ENCODE assay signal across 26 mouse cellular contexts in the genomic region with DNA sequence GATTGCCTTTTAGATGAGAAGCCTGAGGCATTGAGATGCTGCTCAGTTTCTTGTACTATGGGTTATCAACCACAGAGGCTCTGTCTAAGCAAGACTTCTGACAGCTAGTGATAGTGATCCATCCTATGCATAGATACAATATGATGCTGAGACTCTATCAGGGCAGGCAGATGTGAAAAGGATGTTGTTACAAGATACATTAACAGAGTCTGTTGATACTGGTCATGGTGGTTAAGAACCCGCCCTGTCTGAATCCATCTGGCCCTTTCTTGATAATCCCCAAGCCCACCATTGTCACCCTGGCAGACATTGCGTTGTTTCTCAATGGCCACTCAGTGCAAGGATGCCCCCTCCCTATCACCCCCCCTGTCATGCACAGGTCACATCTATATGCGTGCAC.
DNase-seq lines count a peak whose midpoint lies in the region; ATAC-seq and TF ChIP-seq lines count a peak whose summit lies in the region.
"Had no signal": no experiment of that assay in that cellular context is flagged by ENCODE, and none has a peak within 500 bp of the region (broad histone marks: within the 10 kb centered on the region; RNA-seq: fewer than 3 reads in every experiment).

No protein-coding gene starts in this region.

- ATAC-seq in midbrain, postnatal 0 days (ENCODE audit: low FRiP score), result no peak
- ATAC-seq in liver, embryonic 13.5 days (ENCODE audit: low read depth), result peak; percentile 77
- ATAC-seq in megakaryocyte progenitor cell, adult 5-6 weeks (replicated peaks; ENCODE audit: poor library complexity), result peak; percentile 57

- no peak for TF ChIP-seq CTCF in midbrain, postnatal 0 days (IDR thresholded peaks at IDR 0.05)
- no peak for TF ChIP-seq CTCF in MEL (IDR thresholded peaks at IDR 0.05 in 2 of 3, conservative IDR thresholded peaks at IDR 0.05 in 1 of 3; ENCODE audit: control insufficient read depth in 1 of 3, insufficient read depth in 1 of 3, low read depth in 2 of 3, low read length in 3 of 3, poor library complexity in 1 of 3, severe bottlenecking in 1 of 3)

- no peak for TF ChIP-seq POLR2A in MEL (IDR thresholded peaks at IDR 0.05; ENCODE audit: control insufficient read depth in 1 of 2, insufficient read depth in 1 of 2, low read depth in 1 of 2, low read length in 2 of 2, poor library complexity in 1 of 2)

- H3K9me3 ChIP-seq in midbrain, embryonic 10.5 days (replicated peaks), result no peaks in the 10 kb centered on the region
- no peaks in the 10 kb centered on the region for H3K9me3 ChIP-seq in midbrain, postnatal 0 days (ENCODE audit: low read length)
- H3K9me3 ChIP-seq in MEL (replicated peaks; ENCODE audit: insufficient read depth, low read length), result no peaks in the 10 kb centered on the region
- no peaks in the 10 kb centered on the region for H3K9me3 ChIP-seq in liver, embryonic 13.5 days (replicated peaks)
- H3K9me3 ChIP-seq: heart, embryonic 12.5 days; hindbrain, embryonic 15.5 days; limb, embryonic 13.5 days; midbrain, embryonic 12.5 days had no signal

- H3K27ac ChIP-seq in midbrain, embryonic 10.5 days (replicated peaks), result 0 out of 2 replicates have a peak overlapping the region, but pooled peaks have one; percentile 57
- H3K27ac ChIP-seq in midbrain, postnatal 0 days (ENCODE audit: low read depth, low read length), result no peak overlapping the region
- H3K27ac ChIP-seq in MEL (ENCODE audit: control insufficient read depth, low read depth, low read length), result no peak overlapping the region
- H3K27ac ChIP-seq in liver, embryonic 13.5 days, result no peak overlapping the region
- H3K27ac ChIP-seq: gastrocnemius, adult 2 months; heart, adult 2 months; hindbrain, embryonic 15.5 days; kidney, postnatal 0 days; limb, embryonic 13.5 days; macrophage had no signal

- H3K4me2 ChIP-seq in midbrain, postnatal 0 days (ENCODE audit: low read depth, low read length, poor library complexity, severe bottlenecking), result no peak overlapping the region
- no peak overlapping the region for H3K4me2 ChIP-seq in liver, embryonic 13.5 days
- H3K4me2 ChIP-seq: heart, embryonic 12.5 days; hindbrain, embryonic 15.5 days; limb, embryonic 13.5 days; midbrain, embryonic 12.5 days had no signal

- H3K27me3 ChIP-seq in midbrain, embryonic 10.5 days (ENCODE audit: low read depth, poor library complexity, severe bottlenecking), result peaks cover 27% of the 10 kb centered on the region
- H3K27me3 ChIP-seq in midbrain, postnatal 0 days (ENCODE audit: insufficient read depth, low read length), result no peaks in the 10 kb centered on the region; the same call in none of the 2 replicates
- H3K27me3 ChIP-seq in MEL (ENCODE audit: control insufficient read depth in 1 of 2, insufficient read depth in 2 of 2, low read length in 2 of 2), result no peaks in the 10 kb centered on the region; a peak in 1 of 4 replicates
- H3K27me3 ChIP-seq in liver, embryonic 13.5 days, result no peaks in the 10 kb centered on the region
- H3K27me3 ChIP-seq: hindbrain, embryonic 15.5 days; limb, embryonic 13.5 days; midbrain, embryonic 12.5 days had no signal

- TF ChIP-seq EP300 in MEL (IDR thresholded peaks at IDR 0.05; ENCODE audit: low read depth in 1 of 2, low read length in 2 of 2), result peak in 1 of 2 experiments; percentile 22; a peak in 1 of 4 replicates

- TF ChIP-seq RAD21 in MEL (IDR thresholded peaks at IDR 0.05; ENCODE audit: low read depth, low read length), result no peak

- no peak overlapping the region for H3K4me3 ChIP-seq in midbrain, embryonic 10.5 days
- H3K4me3 ChIP-seq in midbrain, postnatal 0 days (ENCODE audit: low read depth, low read length), result no peak overlapping the region
- no peak overlapping the region for H3K4me3 ChIP-seq in MEL (ENCODE audit: control insufficient read depth in 1 of 2, insufficient read depth in 1 of 2, low read depth in 2 of 2, low read length in 2 of 2)
- H3K4me3 ChIP-seq in liver, embryonic 13.5 days (replicated peaks), result no peak overlapping the region
- H3K4me3 ChIP-seq: erythroblast, embryonic 14.5 days; gastrocnemius, adult 2 months; heart, adult 2 months; heart, embryonic 12.5 days; hindbrain, embryonic 15.5 days; limb, embryonic 13.5 days; midbrain, embryonic 12.5 days had no signal

- H3K4me1 ChIP-seq in midbrain, embryonic 10.5 days, result peaks cover 16% of the 10 kb centered on the region
- no peaks in the 10 kb centered on the region for H3K4me1 ChIP-seq in midbrain, postnatal 0 days (ENCODE audit: insufficient read depth, low read length)
- H3K4me1 ChIP-seq in MEL (ENCODE audit: control insufficient read depth in 1 of 2, insufficient read depth in 2 of 2, low read length in 2 of 2), result no peaks in the 10 kb centered on the region
- no peaks in the 10 kb centered on the region for H3K4me1 ChIP-seq in liver, embryonic 13.5 days (replicated peaks)

- no peak overlapping the region for H3K9ac ChIP-seq in midbrain, postnatal 0 days (replicated peaks; ENCODE audit: low read length, poor library complexity, severe bottlenecking)
- no peak overlapping the region for H3K9ac ChIP-seq in MEL (ENCODE audit: control insufficient read depth, low read depth, low read length, poor library complexity, severe bottlenecking)
- no peak overlapping the region for H3K9ac ChIP-seq in liver, embryonic 13.5 days
- H3K9ac ChIP-seq: heart, embryonic 12.5 days; hindbrain, embryonic 15.5 days; limb, embryonic 13.5 days; midbrain, embryonic 12.5 days had no signal

- H3K36me3 ChIP-seq in midbrain, embryonic 10.5 days, result no peaks in the 10 kb centered on the region
- H3K36me3 ChIP-seq in midbrain, postnatal 0 days (ENCODE audit: insufficient read depth, low read length), result no peaks in the 10 kb centered on the region
- no peaks in the 10 kb centered on the region for H3K36me3 ChIP-seq in MEL (ENCODE audit: control insufficient read depth in 1 of 2, insufficient read depth in 2 of 2, low read length in 2 of 2)
- no peaks in the 10 kb centered on the region for H3K36me3 ChIP-seq in liver, embryonic 13.5 days
- H3K36me3 ChIP-seq: heart, embryonic 12.5 days; hindbrain, embryonic 15.5 days; limb, embryonic 13.5 days; midbrain, embryonic 12.5 days had no signal

- WGBS in midbrain, embryonic 10.5 days, result 90% methylated on average over 3 of the region's 3 CpGs
- 81% methylated on average over 3 of the region's 3 CpGs for WGBS in midbrain, postnatal 0 days
- 51% methylated on average over 3 of the region's 3 CpGs for WGBS in liver, embryonic 13.5 days (ENCODE audit: insufficient replicate concordance)

- H3K79me2 ChIP-seq in MEL (ENCODE audit: control insufficient read depth, insufficient read depth, low read length, poor library complexity), result no peaks in the 10 kb centered on the region

- no peak for DNase-seq in midbrain, embryonic 10.5 days (ENCODE audit: low spot score)
- no peak for DNase-seq in midbrain, postnatal 0 days (ENCODE audit: low spot score)
- DNase-seq in MEL (ENCODE audit: low read depth, low spot score), result no peak
- DNase-seq in liver, embryonic 13.5 days, result no peak
- no peak for DNase-seq in urinary bladder, adult 2 months (ENCODE audit: low spot score)
- DNase-seq in kidney, adult 9 months, result no peak
- DNase-seq: adrenal gland, postnatal 14 days; cerebellum, adult 11-12 months; cerebellum, postnatal 10 days; gastrocnemius, adult 2 months; heart, adult 2 months; kidney, adult 2 months; kidney, postnatal 4 days; lung, adult 2 months; lung, postnatal 10 days; spleen, adult 18-20 months; thymus, adult 18-20 months; thymus, postnatal 4 days had no signal

TF ChIP-seq in MEL, 35 proteins besides CTCF, POLR2A, EP300 and RAD21:
- TF ChIP-seq E2F4 (IDR thresholded peaks at IDR 0.05; ENCODE audit: borderline replicate concordance, low read depth, low read length) (no peak), TCF12 (IDR thresholded peaks at IDR 0.05; ENCODE audit: low read depth, low read length) (0 out of 2 replicates have a peak, but pooled peaks have one; percentile 21), BHLHE40 (IDR thresholded peaks at IDR 0.05; ENCODE audit: borderline replicate concordance, low read depth, low read length) (no peak), CHD2 (IDR thresholded peaks at IDR 0.05; ENCODE audit: low read length) (no peak), SMC3 (IDR thresholded peaks at IDR 0.05; ENCODE audit: low read depth, low read length) (no peak)
TF ChIP-seq in MEL: peak in this region for 1.
